Mouse (Mus musculus) intestine, postnatal 0 days (tissue): ENCODE data around the gene Itga2b. TPM values are rescaled to one million over a fixed set of nuclear protein-coding genes. Genes with fewer than 3 reads are reported as not detected.

Source experiments
- ATAC-seq: fragments of 200-750 bp; cut with Nextera tagmentation; 2 replicates; pipeline ENCODE4 v1.8.0; 2017; ENCODE audit warnings: mild to moderate bottlenecking, moderate TSS enrichment, moderate library complexity
- H3K27ac ChIP-seq: fragments of 300-500 bp; sonication (generic); 2 replicates; pipeline ENCODE4 v1.5.1; 2014; ENCODE audit warnings: mild to moderate bottlenecking, low read depth, low read length, moderate library complexity
- H3K27me3 ChIP-seq: fragments of 300-500 bp; sonication (generic); replicated peaks from 2 replicates; pipeline ENCODE4 v1.6.1; 2014; ENCODE audit warnings: low read length, mixed read lengths; ENCODE audit not compliant: control insufficient read depth, insufficient read depth
- H3K36me3 ChIP-seq: fragments of 300-500 bp; sonication (generic); 2 replicates; pipeline ENCODE4 v1.6.1; 2014; ENCODE audit warnings: mild to moderate bottlenecking, moderate library complexity; ENCODE audit not compliant: control insufficient read depth, insufficient read depth
- H3K4me1 ChIP-seq: fragments of 300-500 bp; sonication (generic); replicated peaks from 2 replicates; pipeline ENCODE4 v1.6.1; 2014; ENCODE audit warnings: antibody characterized with exemption, low read length, mixed read lengths; ENCODE audit not compliant: control insufficient read depth, insufficient read depth
- H3K4me2 ChIP-seq: fragments of 300-500 bp; sonication (generic); replicated peaks from 2 replicates; pipeline ENCODE4 v1.6.1; 2014; ENCODE audit warnings: low read depth, mild to moderate bottlenecking, moderate library complexity
- H3K4me3 ChIP-seq: fragments of 300-500 bp; sonication (generic); 2 replicates; pipeline ENCODE4 v1.5.1; 2014; ENCODE audit warnings: low read depth, low read length
- H3K9ac ChIP-seq: fragments of 300-500 bp; sonication (generic); 2 replicates; pipeline ENCODE4 v1.6.1; 2014; ENCODE audit warnings: mild to moderate bottlenecking, low read depth, low read length
- H3K9me3 ChIP-seq: fragments of 300-500 bp; sonication (generic); 2 replicates; pipeline ENCODE4 v1.6.1; 2016; ENCODE audit warnings: mixed run types; ENCODE audit not compliant: control insufficient read depth
- CTCF ChIP-seq: sonication (generic); IDR thresholded peaks from 2 replicates; pipeline ENCODE4 v1.5.1; 2016; ENCODE audit warnings: low read depth, mild to moderate bottlenecking, control low read depth, antibody characterized with exemption, moderate library complexity
- WGBS: fragments of 180-500 bp; shearing (Covaris S2); extraction: QIAGEN DNeasy Blood & Tissue Kit; methylation state at CpG from one replicate; pipeline ENCODE4 v1.1.7; 2014; 5-methylcytosine and 5-hydroxymethylcytosine counted together
- polyA plus RNA-seq: library from polyadenylated mRNA; unstranded; fragments of >200 nt; fragmentation: Nextera tagmentation; extraction: Ambion mirVana; gene quantifications from 2 replicates; pipeline ENCODE4 v1.2.1, GENCODE M21; 2015

Gene Itga2b
- polyA plus RNA-seq, 1 experiment from 2014 or later: 2.5 TPM

GRCm38 (mm10) chr11:102465713-102466436 lies 4.0 kb downstream of the Itga2b start:
- no peaks in the 10 kb centered on the region for H3K9me3 ChIP-seq
- no peak overlapping the region for H3K27ac ChIP-seq
- no peak overlapping the region for H3K4me3 ChIP-seq
- no peaks in the 10 kb centered on the region for H3K27me3 ChIP-seq
- 19% methylated on average over 26 of the region's 26 CpGs for WGBS
- ATAC-seq: 0 out of 2 replicates have a peak, but pooled peaks have one; percentile 19
- peak overlapping the region; percentile 35 for H3K4me2 ChIP-seq
- H3K36me3 ChIP-seq: no peaks in the 10 kb centered on the region
- no peaks in the 10 kb centered on the region; the same call in 1 of the 2 replicates for H3K4me1 ChIP-seq
- H3K9ac ChIP-seq: no peak overlapping the region
- no peak for TF ChIP-seq CTCF

GRCm38 (mm10) chr11:102464901-102465300 lies 5.0 kb downstream of the Itga2b start:
- no peak overlapping the region for H3K27ac ChIP-seq
- H3K9me3 ChIP-seq: no peaks in the 10 kb centered on the region
- WGBS: 95% methylated on average over 6 of the region's 6 CpGs
- no peaks in the 10 kb centered on the region for H3K27me3 ChIP-seq
- no peaks in the 10 kb centered on the region for H3K36me3 ChIP-seq
- no peak for TF ChIP-seq CTCF
- no peak overlapping the region for H3K4me3 ChIP-seq
- ATAC-seq: no peak
- no peaks in the 10 kb centered on the region; the same call in 1 of the 2 replicates for H3K4me1 ChIP-seq
- no peak overlapping the region for H3K4me2 ChIP-seq
- no peak overlapping the region for H3K9ac ChIP-seq

- no peak overlapping the region for H3K4me3 ChIP-seq
- no peaks in the 10 kb centered on the region for H3K9me3 ChIP-seq
- H3K4me2 ChIP-seq: no peak overlapping the region
- ATAC-seq: no peak
- H3K27me3 ChIP-seq: peaks cover 9% of the 10 kb centered on the region; the same call in 1 of the 2 replicates
- H3K4me1 ChIP-seq: no peaks in the 10 kb centered on the region; the same call in 1 of the 2 replicates
- no peak for TF ChIP-seq CTCF
- no peak overlapping the region for H3K27ac ChIP-seq
- no peaks in the 10 kb centered on the region for H3K36me3 ChIP-seq
- no peak overlapping the region for H3K9ac ChIP-seq
- WGBS: 48% methylated on average over 3 of the region's 3 CpGs
Measured at GRCm38 (mm10) chr11:102461764-102462163, 8.2 kb downstream of the Itga2b start.

GRCm38 (mm10) chr11:102460541-102460940 lies 9.4 kb downstream of the Itga2b start:
- Histone ChIP-seq H3K9ac (no peak overlapping the region), H3K4me2 (no peak overlapping the region), H3K4me1 (no peaks in the 10 kb centered on the region; the same call in 1 of the 2 replicates), H3K36me3 (no peaks in the 10 kb centered on the region), H3K9me3 (no peaks in the 10 kb centered on the region), H3K27ac (no peak overlapping the region), H3K4me3 (no peak overlapping the region), H3K27me3 (peaks cover 11% of the 10 kb centered on the region; the same call in 1 of the 2 replicates)
- TF ChIP-seq CTCF: no peak
- no peak for ATAC-seq
- 59% methylated on average over 16 of the region's 16 CpGs for WGBS

- Histone ChIP-seq H3K9me3 (no peaks in the 10 kb centered on the region), H3K9ac (peak overlapping the region; percentile 52), H3K4me1 (no peaks in the 10 kb centered on the region), H3K4me3 (peak overlapping the region; percentile 51), H3K27me3 (peaks cover 19% of the 10 kb centered on the region; the same call in 1 of the 2 replicates), H3K4me2 (peak overlapping the region; percentile 95), H3K27ac (no peak overlapping the region), H3K36me3 (no peaks in the 10 kb centered on the region)
- peak; percentile 81 for ATAC-seq
- peak; percentile 65 for TF ChIP-seq CTCF
- under 1% methylated on average over 40 of the region's 40 CpGs for WGBS
Measured at GRCm38 (mm10) chr11:102455740-102456396, 14.1 kb downstream of the Itga2b start.

- Histone ChIP-seq H3K27me3 (peaks cover 24% of the 10 kb centered on the region; the same call in 1 of the 2 replicates), H3K4me1 (no peaks in the 10 kb centered on the region), H3K27ac (no peak overlapping the region), H3K4me3 (no peak overlapping the region), H3K9ac (no peak overlapping the region), H3K9me3 (no peaks in the 10 kb centered on the region), H3K36me3 (no peaks in the 10 kb centered on the region), H3K4me2 (no peak overlapping the region)
- no peak for TF ChIP-seq CTCF
- no peak for ATAC-seq
- 28% methylated on average over 10 of the region's 10 CpGs for WGBS
Measured at GRCm38 (mm10) chr11:102453131-102453530, 16.8 kb downstream of the Itga2b start.
